Mouse (Mus musculus) 416B (cell line): ENCODE measurements at regions not wholly inside any gene's neighbourhood (a gene's known extent, or its start where the extent isn't known, plus 50 kb on each side); places are given as distances from the start of the nearest gene placed in this dataset.

Experiments
- DNase-seq: peaks from one replicate; pipeline ENCODE4 v3.0.0; 2011; ENCODE audit warnings: low read depth

DNA sequence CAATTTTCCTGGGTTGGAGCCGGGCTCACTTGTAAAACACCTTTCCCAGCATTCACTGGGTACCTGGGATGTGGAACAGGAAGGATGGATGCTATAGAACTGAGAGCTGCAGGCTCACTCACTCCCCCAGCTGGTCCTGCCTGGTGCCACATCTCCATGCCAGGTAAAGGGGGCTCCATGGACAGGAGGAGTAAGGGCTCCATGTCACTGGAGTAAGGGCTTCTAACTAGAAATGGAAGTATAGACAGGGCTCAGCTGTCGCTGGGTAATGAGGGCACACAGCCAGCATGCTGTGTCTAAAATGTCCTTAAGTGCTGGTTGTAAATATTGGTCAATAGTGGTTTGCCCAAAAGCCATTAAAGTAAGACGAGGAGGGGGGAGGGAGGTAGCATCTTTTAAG lies 99.4 kb upstream of the Gpr12 start:
- no peak for DNase-seq

DNA sequence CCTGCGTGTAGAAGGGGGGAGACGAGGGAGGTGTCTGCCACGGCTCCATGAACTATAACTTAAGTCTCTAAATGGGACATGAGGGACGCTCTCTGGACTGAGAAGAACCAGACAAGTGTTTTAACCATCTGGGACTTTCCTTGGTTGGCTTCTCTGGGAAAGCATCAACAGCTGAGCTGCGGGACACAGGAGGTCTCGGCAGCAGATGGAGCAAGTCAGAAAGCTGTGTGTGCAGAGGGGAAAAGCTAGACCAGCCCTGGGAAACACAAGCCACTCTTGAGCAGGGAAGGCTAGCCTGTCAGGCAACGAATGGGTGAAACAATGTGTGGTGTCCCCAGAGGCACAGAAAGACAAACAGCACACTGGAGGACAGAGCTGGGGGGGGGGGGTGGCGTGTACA lies 98.5 kb upstream of the Gpr12 start:
- DNase-seq: no peak

DNA sequence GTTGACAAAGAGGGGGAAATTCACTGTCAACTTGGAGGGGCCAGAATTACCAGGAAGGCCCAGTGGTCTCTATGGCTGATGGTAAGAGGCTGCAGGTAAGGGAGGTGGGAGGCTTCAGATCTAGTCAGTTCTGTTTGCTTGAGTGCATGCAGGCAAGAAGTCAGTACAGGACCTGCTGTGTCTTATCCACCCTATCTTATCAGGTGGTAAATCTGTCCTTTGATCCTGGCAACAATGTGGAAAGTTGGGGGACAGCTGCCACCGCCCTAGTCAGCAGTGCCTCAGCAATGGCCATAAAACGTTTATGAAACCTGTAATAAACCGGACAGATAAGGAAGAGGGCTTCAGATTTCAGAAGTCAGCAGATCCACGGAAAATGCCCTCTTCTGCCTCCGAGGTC lies 97.9 kb upstream of the Gpr12 start:
- DNase-seq: no peak

DNA sequence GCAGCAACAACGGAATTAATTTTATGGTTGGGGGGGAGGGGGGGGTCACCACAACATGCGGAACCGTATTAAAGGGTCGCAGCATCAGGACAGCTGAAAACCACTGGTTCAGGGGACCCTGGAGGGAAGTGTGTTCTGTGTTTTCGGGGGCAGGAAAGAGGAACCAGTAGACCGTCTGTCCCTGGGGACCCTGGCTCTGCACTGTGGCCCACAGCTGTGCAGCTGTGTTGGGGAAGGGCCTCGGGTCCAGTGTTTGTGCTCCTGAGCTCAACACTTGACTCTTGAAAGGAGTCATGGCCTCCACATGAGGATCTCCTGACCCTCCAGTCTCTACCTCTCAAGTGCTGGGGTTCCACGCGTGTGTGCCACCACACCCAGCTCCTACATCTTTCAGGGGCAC lies 96.5 kb upstream of the Gpr12 start:
- no peak for DNase-seq

DNA sequence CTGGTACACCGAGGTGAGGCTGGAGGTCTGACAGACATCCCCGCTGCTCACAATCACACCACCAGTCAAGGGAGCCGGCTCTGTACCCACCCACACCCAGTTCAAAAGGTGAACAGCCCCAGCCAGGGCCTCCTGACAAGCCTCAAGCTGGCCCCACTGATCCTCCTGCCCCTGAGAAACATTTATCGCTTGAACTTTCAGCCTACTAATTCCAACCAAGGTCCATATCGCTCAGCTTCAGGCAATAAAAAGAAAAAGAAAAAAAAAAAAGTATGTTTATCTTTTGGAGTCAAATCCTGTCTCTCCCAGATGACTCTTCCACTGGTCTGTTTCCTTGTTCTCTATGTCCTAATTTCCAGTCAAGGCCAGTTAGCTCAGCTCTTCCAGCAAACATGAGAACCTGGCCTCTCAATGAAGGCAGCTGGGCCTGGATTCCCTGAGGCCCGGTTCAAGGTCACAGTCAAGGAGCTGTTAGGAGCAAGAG lies 94.2 kb upstream of the Gpr12 start:
- no peak for DNase-seq

DNA sequence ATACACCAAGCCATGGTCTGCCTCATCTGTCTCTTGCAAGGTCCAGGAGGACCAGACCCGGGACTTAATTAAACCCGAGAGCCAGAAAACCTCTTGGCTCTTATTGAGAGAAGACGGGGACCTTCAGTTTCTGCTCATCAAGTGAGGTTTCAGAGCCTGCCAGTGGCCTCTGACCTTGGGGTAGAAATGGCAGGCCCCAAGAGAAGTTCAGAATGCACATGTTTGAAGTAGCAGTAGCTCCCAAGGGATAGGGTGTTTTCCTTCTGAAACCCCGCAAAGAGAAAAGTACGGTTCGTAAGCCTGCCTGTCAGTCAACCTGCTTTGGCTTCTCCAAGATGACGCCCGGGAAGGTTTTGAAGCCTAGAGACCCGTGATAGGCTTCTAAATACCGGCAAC lies 93.7 kb upstream of the Gpr12 start:
- no peak for DNase-seq

DNA sequence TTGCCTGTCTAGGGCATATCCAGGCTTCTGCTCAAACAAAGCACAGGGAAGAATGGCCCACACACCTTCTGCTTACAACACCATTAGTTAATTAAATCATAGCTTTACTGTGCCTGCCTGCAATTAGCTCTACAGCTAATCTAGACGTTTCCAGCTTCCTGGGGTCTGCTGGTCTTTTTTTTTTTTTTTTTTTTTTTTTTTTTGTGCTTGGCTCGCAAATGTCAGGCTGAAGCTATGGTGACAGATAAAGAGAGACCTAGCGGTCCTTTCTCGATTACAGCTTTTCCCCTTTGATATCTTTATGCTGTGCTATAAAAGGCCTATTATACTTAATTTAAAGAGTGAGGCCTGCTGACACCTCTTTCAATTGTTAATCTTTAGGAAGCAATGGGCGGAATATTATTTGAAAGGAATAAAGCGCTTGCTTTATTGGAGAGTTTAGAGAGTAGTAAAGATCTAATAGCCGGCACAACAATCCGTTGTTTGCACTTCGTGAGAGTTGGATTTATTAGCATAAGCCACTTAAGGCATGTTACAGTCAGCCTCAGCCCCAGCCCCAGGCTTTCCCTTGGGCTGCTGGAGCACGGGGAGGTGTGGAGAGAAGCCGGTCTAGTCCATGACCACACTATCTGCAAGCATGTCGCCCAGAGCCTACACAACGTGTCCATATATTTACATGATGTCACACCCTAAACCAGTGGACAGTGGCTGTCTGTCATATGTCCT lies 93.2 kb upstream of the Gpr12 start:
- no peak for DNase-seq

DNA sequence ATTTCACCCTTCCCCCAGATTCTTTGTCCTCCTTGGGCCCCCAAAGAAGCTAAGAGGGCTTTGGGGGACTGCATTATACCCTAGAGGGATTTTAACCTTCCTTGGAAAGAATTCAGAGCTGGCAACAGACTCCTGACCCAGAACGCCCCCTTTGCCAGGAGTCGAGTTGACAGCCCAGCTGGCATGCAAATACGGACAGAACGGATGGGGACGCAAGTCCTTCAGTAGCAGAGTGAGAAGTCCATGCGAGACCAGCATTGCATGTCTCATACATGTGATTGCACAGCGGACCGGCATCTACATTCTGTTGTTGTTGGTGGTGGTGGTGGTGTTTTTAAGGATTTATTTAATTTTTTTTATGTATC lies 92.1 kb upstream of the Gpr12 start:
- no peak for DNase-seq

DNA sequence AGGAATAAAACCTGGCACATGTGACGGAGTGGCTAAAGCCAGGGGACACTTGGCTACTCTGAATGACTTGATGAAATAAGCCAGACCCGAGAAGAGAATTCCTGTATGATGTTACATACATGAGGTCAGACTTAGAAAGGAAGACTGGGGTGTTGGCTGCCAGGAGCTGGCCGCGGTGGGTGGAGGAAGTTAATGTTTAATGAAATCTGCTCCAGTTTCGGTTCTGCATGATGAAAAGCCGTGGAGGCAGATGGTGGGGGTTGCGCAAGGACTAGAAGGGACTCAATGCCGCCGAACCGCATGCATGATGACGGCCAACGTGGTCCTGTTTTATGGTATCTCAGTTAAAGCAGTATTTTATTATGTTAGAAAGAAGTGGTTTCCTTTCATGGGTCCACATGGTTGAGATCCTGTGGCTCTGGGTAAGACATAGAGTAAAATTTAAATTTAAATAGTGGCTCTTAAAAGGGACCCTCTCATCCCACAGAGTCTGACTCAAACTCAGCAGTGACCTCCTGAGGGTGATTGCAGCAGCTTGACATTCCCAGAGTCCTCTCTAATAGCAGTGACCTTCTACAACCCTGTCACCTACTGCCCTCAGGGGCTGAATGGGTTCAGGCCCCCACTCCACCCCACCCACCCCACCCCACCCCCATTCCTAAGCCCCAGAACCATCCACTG lies 91.6 kb upstream of the Gpr12 start:
- peak; percentile 92 for DNase-seq

DNA sequence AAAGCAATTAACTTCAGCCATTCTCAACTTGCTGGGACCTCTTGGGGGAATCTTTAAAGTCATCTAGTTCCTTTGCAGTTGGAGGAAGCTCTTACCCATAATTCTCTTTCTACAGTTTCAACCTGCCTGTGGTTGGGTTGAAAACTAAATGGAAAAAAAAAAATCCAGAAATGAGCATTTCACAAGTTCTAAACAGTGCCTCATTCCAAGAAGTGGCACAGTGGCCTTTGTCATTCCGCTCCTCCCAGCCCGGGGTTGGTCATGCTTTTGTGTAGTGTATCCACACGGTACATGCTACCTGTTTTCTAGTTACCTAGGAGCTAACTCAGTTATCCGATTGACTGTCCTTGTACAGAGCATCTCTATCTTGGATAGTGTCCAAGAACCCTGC lies 90.8 kb upstream of the Gpr12 start:
- peak; percentile 57 for DNase-seq

DNA sequence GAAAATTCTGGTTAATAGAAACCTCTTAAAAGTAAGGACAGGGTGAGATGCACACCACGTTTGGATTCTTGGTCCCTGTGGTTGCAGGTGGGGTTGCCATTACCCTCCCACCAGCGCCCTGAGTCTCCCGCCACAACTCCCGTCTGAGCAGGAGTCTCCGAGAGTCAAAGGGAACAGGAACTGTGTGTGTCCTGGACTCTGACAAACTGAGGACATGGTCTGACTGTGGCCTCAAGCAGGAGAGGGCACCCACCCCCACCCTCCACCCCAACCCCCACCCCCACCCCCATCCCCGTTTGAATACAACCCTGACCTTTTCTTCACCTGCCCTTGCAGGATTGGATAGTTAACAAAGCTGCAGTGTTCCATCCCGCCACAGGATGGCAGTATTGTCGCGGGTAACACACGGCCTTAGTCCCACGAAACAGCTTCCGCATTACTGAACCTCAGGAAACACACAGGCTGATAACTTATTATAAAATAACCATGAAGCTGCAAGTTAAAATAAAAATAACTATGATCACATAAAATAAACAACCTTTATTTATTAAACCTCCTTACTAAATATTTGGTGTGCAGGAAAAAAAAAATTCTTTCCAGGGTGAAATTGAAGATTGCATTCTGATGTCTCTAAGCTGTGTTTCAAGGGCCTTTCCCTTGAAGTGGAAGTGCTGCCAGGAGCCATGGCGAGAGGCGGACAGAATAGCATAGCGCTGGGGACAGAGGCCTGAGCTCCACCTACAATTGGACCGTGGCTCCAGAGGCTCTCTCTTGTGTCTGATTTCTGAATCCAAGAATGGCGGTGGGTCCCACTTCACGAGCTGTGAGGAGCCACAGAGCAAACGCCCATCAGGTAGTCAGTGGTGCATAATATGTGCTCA lies 90.2 kb upstream of the Gpr12 start:
- peak; percentile 89 for DNase-seq

DNA sequence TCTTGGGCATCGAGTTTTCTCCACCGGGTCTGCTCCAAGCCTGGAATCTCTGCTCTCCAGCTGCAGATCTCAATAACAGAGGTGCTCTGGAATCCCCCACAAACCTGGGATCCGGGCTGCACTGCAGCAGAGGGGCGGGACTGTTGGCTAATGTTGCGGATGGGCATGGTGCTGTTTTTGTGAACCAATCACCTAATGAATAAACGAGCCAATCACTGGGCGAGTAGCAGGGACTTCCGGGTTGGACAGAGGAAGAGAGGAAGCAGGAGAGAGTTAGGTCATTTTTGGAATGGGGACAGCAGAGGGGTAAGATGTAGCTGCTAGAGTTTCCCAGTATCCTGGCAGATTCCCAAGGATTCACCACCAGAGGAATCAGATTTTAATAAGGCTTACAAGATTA lies 76.7 kb upstream of the Gpr12 start:
- DNase-seq: peak; percentile 34

DNA sequence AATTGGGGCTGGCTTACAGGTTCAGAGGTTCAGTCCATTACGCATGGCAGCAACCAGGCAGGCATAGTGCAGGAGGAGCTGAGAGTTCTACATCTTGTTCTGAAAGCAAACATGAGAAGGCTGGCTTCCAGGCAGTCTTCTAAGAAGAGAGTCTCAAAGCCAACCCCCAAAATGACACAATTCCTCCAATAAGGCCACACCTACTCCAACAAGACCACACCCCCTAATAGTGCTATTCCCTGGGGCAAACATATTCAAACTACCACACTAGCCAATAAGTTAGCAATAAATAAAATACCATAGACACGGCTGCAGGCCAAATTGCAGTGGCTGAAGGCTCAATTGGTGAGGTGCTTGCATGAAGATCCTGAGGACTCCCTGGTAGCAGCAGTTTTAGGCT lies 72.2 kb upstream of the Gpr12 start:
- DNase-seq: no peak

DNA sequence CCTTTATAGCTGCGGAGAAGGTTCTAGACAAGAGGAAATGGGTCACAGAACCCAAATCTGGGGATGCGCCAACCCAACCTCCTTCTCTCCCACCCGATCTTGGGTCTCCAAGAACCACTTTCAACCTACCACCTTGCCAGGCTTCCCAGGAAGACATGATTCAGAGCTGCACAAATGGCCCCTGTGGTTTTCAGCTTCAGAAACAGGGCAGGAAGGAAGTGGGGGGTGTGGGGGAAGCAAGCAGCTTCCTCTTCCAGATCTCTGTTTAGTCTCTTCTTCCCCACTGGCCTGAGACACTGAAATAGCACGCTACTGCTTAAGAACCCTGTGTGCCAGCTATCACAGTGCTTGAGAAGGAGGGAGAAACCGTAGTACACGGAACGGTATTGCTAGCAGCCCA lies 70.4 kb upstream of the Gpr12 start:
- DNase-seq: peak; percentile 41

DNA sequence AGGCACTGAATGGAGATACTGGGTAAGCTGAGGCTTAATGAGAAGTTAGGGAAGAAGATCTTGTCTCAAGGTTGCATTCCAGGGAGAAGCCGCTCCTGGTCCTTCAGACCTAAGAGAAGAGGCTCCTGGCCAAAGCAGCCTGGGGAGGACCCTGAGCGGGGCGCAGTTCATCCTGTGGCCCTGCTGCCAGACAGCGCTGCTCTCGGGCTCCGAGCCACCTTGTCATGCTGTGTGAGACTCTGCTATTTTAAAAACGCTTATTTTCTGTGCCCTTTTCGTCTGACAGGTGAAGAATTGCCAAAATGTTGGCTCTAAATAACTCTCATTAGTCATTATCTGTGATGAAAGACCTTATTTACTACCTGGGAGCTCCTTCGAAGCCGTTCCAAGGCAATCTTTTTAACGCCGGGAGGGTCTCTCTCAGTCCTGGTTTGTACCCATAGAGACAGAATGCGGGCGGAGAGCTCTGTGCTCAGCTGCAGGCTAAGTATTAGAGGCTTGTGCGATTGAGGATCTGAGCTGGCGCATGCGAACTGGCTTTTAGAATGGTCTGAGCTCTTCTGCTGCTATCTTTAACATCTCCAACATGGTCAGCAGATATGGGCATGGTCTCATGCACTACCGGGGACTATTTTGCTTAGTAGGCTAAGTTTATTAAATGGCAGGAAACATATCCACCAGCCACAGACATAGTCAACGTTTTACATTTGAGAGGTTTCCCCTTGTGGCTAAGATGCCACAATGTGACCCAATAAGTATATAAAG lies 68.8 kb upstream of the Gpr12 start:
- no peak for DNase-seq

DNA sequence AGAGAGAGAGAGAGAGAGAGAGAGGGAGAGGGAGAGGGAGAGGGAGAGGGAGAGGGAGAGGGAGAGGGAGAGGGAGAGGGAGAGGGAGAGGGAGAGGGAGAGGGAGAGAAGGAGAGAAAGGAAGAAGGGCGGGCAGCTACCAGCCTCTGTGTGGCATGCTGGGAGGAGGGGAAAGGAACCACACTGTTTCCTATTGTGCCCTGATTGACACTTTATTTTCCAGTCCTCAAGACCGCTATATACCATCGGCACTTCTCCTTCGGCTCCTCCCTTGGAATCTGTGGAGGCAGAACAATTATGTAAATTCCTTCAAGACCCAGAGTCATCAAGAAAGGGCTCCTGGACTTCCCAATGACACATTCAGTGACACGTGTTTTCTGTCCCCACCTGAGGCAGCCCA lies 67.8 kb upstream of the Gpr12 start:
- DNase-seq: no peak

DNA sequence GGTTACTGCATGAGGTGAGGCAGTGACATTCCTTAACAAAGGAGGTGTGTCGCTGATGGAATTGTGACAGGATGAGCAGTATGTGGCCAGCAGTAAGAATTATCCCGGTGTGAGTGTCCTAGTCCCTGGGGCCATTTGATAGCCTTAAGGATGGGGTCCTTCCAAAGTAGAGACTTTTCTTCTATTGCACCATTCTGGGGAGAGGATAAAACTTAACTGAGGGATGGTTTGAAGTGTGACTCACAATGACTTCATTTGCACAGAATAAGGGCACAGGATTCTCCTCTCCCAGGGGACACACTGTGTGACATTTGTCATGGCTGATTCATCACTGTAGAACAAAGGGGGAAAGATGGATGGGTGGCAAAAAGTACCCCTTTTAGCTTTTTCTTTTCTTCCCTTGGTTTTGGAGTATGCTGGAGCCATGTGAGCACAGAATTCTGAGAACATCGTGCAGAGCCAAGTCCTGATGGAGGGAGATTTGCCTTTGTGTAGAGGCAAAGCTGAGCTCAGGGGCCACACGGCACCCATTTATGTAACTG lies 63.6 kb upstream of the Gpr12 start:
- no peak for DNase-seq

DNA sequence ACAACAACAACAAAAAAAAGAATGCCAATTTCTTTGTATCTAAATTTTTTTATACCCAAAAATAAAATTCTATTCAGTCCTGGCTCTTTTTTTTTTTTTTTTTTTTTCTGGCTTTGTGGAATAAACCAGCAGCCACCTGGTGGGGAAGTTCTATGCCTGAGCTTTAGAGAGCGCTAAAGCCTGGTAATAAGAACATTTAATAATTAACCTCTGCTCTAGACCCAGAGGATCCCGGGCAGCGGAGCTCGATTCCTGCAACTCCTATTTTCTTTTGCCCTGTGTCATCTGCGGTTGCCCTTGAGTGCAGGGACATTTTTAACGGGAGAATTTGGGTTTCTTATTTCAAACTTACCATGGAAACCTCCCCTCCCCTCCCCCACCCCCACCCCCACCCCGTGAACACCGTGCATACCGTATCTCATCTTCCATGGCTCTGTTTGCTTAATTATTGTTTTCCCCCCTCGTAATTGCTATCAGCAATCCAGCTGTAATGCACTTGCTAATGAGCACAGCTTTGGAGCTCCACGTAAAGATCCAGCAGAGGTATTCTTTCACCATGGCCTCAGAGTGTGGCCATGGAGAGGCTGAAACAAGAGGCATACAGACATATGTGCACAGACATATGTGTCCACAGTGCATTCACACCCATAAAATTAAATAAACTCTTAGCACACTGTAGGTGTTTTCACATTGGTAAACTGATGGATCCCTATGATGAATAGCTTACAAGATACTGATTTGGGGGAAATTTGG lies 62.8 kb upstream of the Gpr12 start:
- DNase-seq: no peak

DNA sequence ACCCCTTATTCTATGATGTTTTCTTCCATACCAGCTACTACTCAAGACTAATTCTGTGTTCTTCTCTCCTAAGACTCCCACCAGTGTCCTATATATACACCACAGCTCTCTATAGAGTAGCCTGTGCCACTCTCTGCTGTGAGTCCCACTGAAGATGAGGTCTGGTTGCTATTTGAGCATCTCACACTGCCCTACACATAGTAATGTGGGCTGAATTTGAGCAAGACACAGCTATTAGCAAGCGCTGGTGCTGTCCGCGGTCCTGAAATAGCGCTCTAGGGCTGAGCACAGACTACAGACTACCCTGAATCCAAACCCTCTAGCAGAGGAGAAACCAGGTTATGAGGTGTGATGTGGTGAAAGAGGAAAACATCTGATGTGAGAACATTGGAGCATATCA lies 59.5 kb upstream of the Gpr12 start:
- peak; percentile 52 for DNase-seq

DNA sequence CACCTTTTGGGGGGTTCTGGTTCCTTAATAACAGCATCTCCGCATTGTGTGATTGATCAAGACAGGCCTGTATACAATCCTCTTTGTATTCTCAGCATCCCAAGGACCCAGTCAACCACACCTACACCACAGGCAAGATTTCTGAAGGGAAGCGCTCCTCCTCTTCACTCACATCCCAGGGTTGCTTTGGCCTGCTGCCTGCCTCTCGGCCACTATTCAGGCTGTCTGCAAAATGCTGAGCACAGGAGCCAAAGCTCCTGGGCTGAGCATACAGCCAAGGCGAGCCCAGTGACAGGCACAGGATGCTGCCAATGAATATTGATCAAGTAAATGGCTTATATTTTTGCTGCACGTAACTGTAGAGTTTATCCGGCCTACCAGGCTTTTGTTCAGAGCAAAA lies 56.9 kb upstream of the Gpr12 start:
- DNase-seq: no peak

DNA sequence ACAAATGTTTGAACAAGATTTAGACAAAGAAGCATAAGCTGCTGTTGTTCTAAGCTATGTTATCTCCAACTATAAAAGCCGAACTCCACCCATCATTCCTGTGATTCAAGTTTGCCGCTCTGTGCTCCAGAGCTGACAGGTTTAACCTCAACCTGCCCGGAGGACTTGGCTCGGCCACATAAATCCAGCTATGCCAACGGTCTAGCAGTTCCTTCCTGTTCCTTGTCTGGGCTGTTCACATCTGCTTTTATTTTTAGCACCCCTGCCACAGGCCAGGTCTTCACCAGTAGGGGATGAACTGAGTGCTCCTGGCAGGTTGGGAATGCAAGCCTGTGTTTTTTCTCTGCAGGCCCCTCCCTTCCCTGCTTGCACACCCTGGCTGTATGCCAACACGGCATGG lies 51.8 kb upstream of the Gpr12 start:
- DNase-seq: no peak
